Comparison of ENCODE assay signal across 20 mouse cellular contexts in the genomic region with DNA sequence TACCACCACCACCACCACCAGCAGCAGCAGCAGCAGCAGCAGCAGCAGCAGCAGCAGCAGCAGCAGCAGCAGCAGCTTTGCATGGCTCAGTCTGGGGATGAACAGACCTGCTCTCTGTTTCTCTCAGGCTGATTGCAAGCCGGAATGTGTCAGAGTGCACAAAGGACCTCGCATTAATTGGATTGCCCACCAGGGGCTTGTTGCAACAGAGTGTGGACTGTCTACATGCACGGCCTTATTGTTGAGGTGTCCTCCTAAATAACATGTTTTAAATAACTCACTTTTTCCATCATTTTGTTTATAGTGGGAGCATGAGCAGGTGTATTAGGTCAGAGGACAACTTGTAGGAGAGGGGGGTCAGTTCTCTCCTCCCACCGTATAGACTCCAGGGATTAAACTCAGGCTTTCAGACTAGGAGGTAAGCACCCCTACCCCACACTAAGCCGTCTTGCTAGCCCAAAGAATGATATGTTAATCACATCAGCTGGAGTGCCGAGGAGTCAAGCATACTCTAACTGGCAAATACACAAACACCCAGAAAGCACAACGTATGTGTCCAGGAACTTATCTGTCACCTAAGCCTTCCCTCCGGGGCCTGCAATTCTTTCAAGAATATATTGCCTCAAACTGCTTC. TPM values are rescaled to one million over a fixed set of nuclear protein-coding genes. Genes with fewer than 3 reads are reported as not detected.
DNase-seq lines count a peak whose midpoint lies in the region; ATAC-seq and TF ChIP-seq lines count a peak whose summit lies in the region.
"Had no signal": no experiment of that assay in that cellular context is flagged by ENCODE, and none has a peak within 500 bp of the region (broad histone marks: within the 10 kb centered on the region; RNA-seq: fewer than 3 reads in every experiment).

No protein-coding gene starts in this region.

- no peaks in the 10 kb centered on the region for H3K36me3 ChIP-seq in neural tube, embryonic 11.5 days (ENCODE audit: control insufficient read depth, insufficient read depth, low read length)
- H3K36me3 ChIP-seq in hindbrain, embryonic 10.5 days = no peaks in the 10 kb centered on the region
- no peaks in the 10 kb centered on the region for H3K36me3 ChIP-seq in midbrain, embryonic 13.5 days
- H3K36me3 ChIP-seq in stomach, postnatal 0 days (ENCODE audit: control insufficient read depth, insufficient read depth, low read length) = no peaks in the 10 kb centered on the region
- H3K36me3 ChIP-seq: kidney, embryonic 15.5 days; limb, embryonic 10.5 days; stomach, embryonic 15.5 days had no signal

- H3K9me3 ChIP-seq in neural tube, embryonic 11.5 days (ENCODE audit: control insufficient read depth, low read length) = no peaks in the 10 kb centered on the region
- no peaks in the 10 kb centered on the region for H3K9me3 ChIP-seq in hindbrain, embryonic 10.5 days
- H3K9me3 ChIP-seq in midbrain, embryonic 13.5 days = no peaks in the 10 kb centered on the region
- H3K9me3 ChIP-seq in stomach, postnatal 0 days (ENCODE audit: control insufficient read depth, low read length) = no peaks in the 10 kb centered on the region
- H3K9me3 ChIP-seq: kidney, embryonic 15.5 days; limb, embryonic 10.5 days; stomach, embryonic 15.5 days had no signal

- H3K4me1 ChIP-seq in neural tube, embryonic 11.5 days (ENCODE audit: control insufficient read depth, insufficient read depth, low read length) = no peaks in the 10 kb centered on the region
- peaks cover 38% of the 10 kb centered on the region for H3K4me1 ChIP-seq in hindbrain, embryonic 10.5 days (replicated peaks)
- peaks cover 14% of the 10 kb centered on the region for H3K4me1 ChIP-seq in midbrain, embryonic 13.5 days (replicated peaks)
- no peaks in the 10 kb centered on the region for H3K4me1 ChIP-seq in stomach, postnatal 0 days (replicated peaks; ENCODE audit: control insufficient read depth, insufficient read depth)
- H3K4me1 ChIP-seq: kidney, embryonic 15.5 days; stomach, embryonic 15.5 days had no signal

- TF ChIP-seq CTCF in stomach, postnatal 0 days (IDR thresholded peaks at IDR 0.05; ENCODE audit: low read depth) = peak; percentile 20; the same call in 1 of the 2 replicates

- peak; percentile 46 for DNase-seq in neural tube, embryonic 11.5 days (ENCODE audit: low spot score)
- DNase-seq in neural tube, embryonic 10.5 days (ENCODE audit: extremely low spot score, low spot score) = no peak
- DNase-seq in hindbrain, embryonic 10.5 days (ENCODE audit: low spot score) = peak; percentile 28
- DNase-seq in stomach, postnatal 0 days (ENCODE audit: low spot score) = no peak
- DNase-seq in urinary bladder, postnatal 25 days (ENCODE audit: low spot score) = no peak
- DNase-seq in thymus, postnatal 14 days = no peak
- DNase-seq: cerebellum, postnatal 10 days; layer of hippocampus, adult 9-11 months; thymus, postnatal 36 days had no signal

- no peak for TF ChIP-seq EP300 in stomach, postnatal 0 days (optimal IDR thresholded peaks at IDR 0.05)

- H3K27ac ChIP-seq in neural tube, embryonic 11.5 days (ENCODE audit: low read depth, low read length) = no peak overlapping the region
- no peak overlapping the region for H3K27ac ChIP-seq in hindbrain, embryonic 10.5 days
- H3K27ac ChIP-seq in midbrain, embryonic 13.5 days = no peak overlapping the region
- H3K27ac ChIP-seq in stomach, postnatal 0 days (replicated peaks) = no peak overlapping the region
- H3K27ac ChIP-seq: kidney, embryonic 15.5 days; limb, embryonic 10.5 days; stomach, embryonic 15.5 days had no signal

- H3K4me3 ChIP-seq in neural tube, embryonic 11.5 days (ENCODE audit: low read depth, low read length) = no peak overlapping the region
- H3K4me3 ChIP-seq in hindbrain, embryonic 10.5 days = no peak overlapping the region
- H3K4me3 ChIP-seq in midbrain, embryonic 13.5 days (replicated peaks) = no peak overlapping the region
- H3K4me3 ChIP-seq in stomach, postnatal 0 days (ENCODE audit: low read depth, low read length) = no peak overlapping the region
- H3K4me3 ChIP-seq: kidney, embryonic 15.5 days; limb, embryonic 10.5 days; stomach, embryonic 15.5 days had no signal

- no peaks in the 10 kb centered on the region for H3K27me3 ChIP-seq in neural tube, embryonic 11.5 days (ENCODE audit: control insufficient read depth, insufficient read depth, low read length)
- no peaks in the 10 kb centered on the region for H3K27me3 ChIP-seq in hindbrain, embryonic 10.5 days (ENCODE audit: insufficient read depth, poor library complexity, severe bottlenecking)
- no peaks in the 10 kb centered on the region for H3K27me3 ChIP-seq in midbrain, embryonic 13.5 days
- H3K27me3 ChIP-seq in stomach, postnatal 0 days (ENCODE audit: control insufficient read depth, insufficient read depth, low read length) = no peaks in the 10 kb centered on the region
- H3K27me3 ChIP-seq: kidney, embryonic 15.5 days; stomach, embryonic 15.5 days had no signal

- 48% methylated on average over 8 of the region's 8 CpGs for WGBS in neural tube, embryonic 11.5 days
- 37% methylated on average over 8 of the region's 8 CpGs for WGBS in hindbrain, embryonic 10.5 days
- WGBS in midbrain, embryonic 13.5 days = 9% methylated on average over 8 of the region's 8 CpGs
- 41% methylated on average over 8 of the region's 8 CpGs for WGBS in stomach, postnatal 0 days

- no peak overlapping the region for H3K9ac ChIP-seq in neural tube, embryonic 11.5 days (ENCODE audit: low read length)
- no peak overlapping the region for H3K9ac ChIP-seq in midbrain, embryonic 13.5 days (replicated peaks)
- no peak overlapping the region for H3K9ac ChIP-seq in stomach, postnatal 0 days (ENCODE audit: low read length)
- H3K9ac ChIP-seq: kidney, embryonic 15.5 days; stomach, embryonic 15.5 days had no signal

- peak; percentile 66 for ATAC-seq in neural tube, embryonic 11.5 days (ENCODE audit: insufficient read depth, low FRiP score, low TSS enrichment)
- ATAC-seq in midbrain, embryonic 13.5 days = peak; percentile 82
- no peak for ATAC-seq in stomach, postnatal 0 days (ENCODE audit: low FRiP score, low TSS enrichment)
- no peak for ATAC-seq in monocyte, adult 5-6 weeks (replicated peaks; ENCODE audit: insufficient number of reproducible peaks, low FRiP score, low TSS enrichment, poor library complexity, severe bottlenecking)

- H3K4me2 ChIP-seq in neural tube, embryonic 11.5 days (ENCODE audit: low read depth) = no peak overlapping the region
- H3K4me2 ChIP-seq in midbrain, embryonic 13.5 days (replicated peaks) = no peak overlapping the region
- H3K4me2 ChIP-seq in stomach, postnatal 0 days (replicated peaks; ENCODE audit: low read depth) = no peak overlapping the region
- H3K4me2 ChIP-seq: heart, embryonic 11.5 days; kidney, embryonic 15.5 days; stomach, embryonic 15.5 days had no signal

RNA-seq across cellular contexts. Expression of a gene that starts 5.8 kb away (rescaled TPM):
- not detected in 2 replicates for polyA plus RNA-seq in neural tube, embryonic 11.5 days (2014; fragmentation: Nextera tagmentation; extraction: Ambion mirVana)
- not detected in 2 replicates for polyA plus RNA-seq in hindbrain, embryonic 10.5 days (2016; fragmentation: Nextera tagmentation; extraction: Ambion mirVana)
- not detected in 2 replicates for polyA plus RNA-seq in midbrain, embryonic 13.5 days (2015; fragmentation: Nextera tagmentation; extraction: Ambion mirVana)
- not detected in 2 replicates for polyA plus RNA-seq in stomach, postnatal 0 days (2015; fragmentation: Nextera tagmentation; extraction: Ambion mirVana)
- not detected in 3 replicates for total RNA-seq in monocyte, adult 5-6 weeks (2017)
- total RNA-seq: adrenal gland, adult 18-20 months; hematopoietic stem cell, adult 5-6 weeks; megakaryocyte progenitor cell, adult 5-6 weeks; MEL had no signal
- polyA plus RNA-seq: heart, embryonic 11.5 days; kidney, embryonic 15.5 days; limb, embryonic 10.5 days; liver, embryonic 16.5 days; stomach, embryonic 15.5 days had no signal

RNA-seq across cellular contexts. Expression of a gene that starts 15.1 kb away (rescaled TPM):
- polyA plus RNA-seq in neural tube, embryonic 11.5 days (2014; fragmentation: Nextera tagmentation; extraction: Ambion mirVana) = 0.26 and 0.34 TPM in 2 replicates
- 0.16 TPM in 1 of 2 replicates, not detected in the other for polyA plus RNA-seq in hindbrain, embryonic 10.5 days (2016; fragmentation: Nextera tagmentation; extraction: Ambion mirVana)
- polyA plus RNA-seq in midbrain, embryonic 13.5 days (2015; fragmentation: Nextera tagmentation; extraction: Ambion mirVana) = 0.09 and 0.17 TPM in 2 replicates
- polyA plus RNA-seq in stomach, postnatal 0 days (2015; fragmentation: Nextera tagmentation; extraction: Ambion mirVana) = 2.3 and 4.5 TPM in 2 replicates
- not detected in 3 replicates for total RNA-seq in monocyte, adult 5-6 weeks (2017)
- total RNA-seq: adrenal gland, adult 18-20 months; hematopoietic stem cell, adult 5-6 weeks; megakaryocyte progenitor cell, adult 5-6 weeks; MEL had no signal

RNA-seq across cellular contexts. Expression of a gene that starts 31.2 kb away (rescaled TPM):
- 36.4 and 37.4 TPM in 2 replicates for polyA plus RNA-seq in neural tube, embryonic 11.5 days (2014; fragmentation: Nextera tagmentation; extraction: Ambion mirVana)
- 12.5 and 13.0 TPM in 2 replicates for polyA plus RNA-seq in hindbrain, embryonic 10.5 days (2016; fragmentation: Nextera tagmentation; extraction: Ambion mirVana)
- polyA plus RNA-seq in midbrain, embryonic 13.5 days (2015; fragmentation: Nextera tagmentation; extraction: Ambion mirVana) = 5.6 and 7.1 TPM in 2 replicates
- polyA plus RNA-seq in stomach, postnatal 0 days (2015; fragmentation: Nextera tagmentation; extraction: Ambion mirVana) = 46.0 and 50.6 TPM in 2 replicates
- total RNA-seq in monocyte, adult 5-6 weeks (2017) = not detected in 3 replicates
- total RNA-seq: hematopoietic stem cell, adult 5-6 weeks; megakaryocyte progenitor cell, adult 5-6 weeks; MEL had no signal

Comparison
In these comparisons a context has a peak if more than half of its experiments do, and no peak if none do; other contexts are left out.
1. DNase-seq: peak in neural tube, embryonic 11.5 days (single experiment) and hindbrain, embryonic 10.5 days (single experiment); none in neural tube, embryonic 10.5 days (single experiment), stomach, postnatal 0 days (single experiment), urinary bladder, postnatal 25 days (single experiment) and thymus, postnatal 14 days (single experiment).
2. ATAC-seq: peak in neural tube, embryonic 11.5 days (single experiment) and midbrain, embryonic 13.5 days (single experiment); none in stomach, postnatal 0 days (single experiment) and monocyte, adult 5-6 weeks (single experiment).